Mouse (Mus musculus) gastrocnemius, adult 2 months (tissue): ENCODE data around the gene Magi1. TPM values are rescaled to one million over a fixed set of nuclear protein-coding genes. Genes with fewer than 3 reads are reported as not detected.

Experiments
- DNase-seq: peaks from one replicate; pipeline ENCODE4 v3.0.0; 2022
- H3K27ac ChIP-seq: fragments of 200-600 bp; 2 replicates; pipeline ENCODE4 v1.8.1; 2022; ENCODE audit warnings: mild to moderate bottlenecking
- H3K4me3 ChIP-seq: fragments of 200-600 bp; 2 replicates; pipeline ENCODE4 v1.8.1; 2022; ENCODE audit warnings: mild to moderate bottlenecking, moderate library complexity
- CTCF ChIP-seq: fragments of 200-600 bp; IDR thresholded peaks from 2 replicates; pipeline ENCODE4 v1.8.1; 2022; ENCODE audit warnings: antibody characterized with exemption, mild to moderate bottlenecking, moderate library complexity
- intact Hi-C: fragments of 180-260 bp; cut with DNase I; formaldehyde crosslinking; loops from one replicate; pipeline ENCODE4 v1.15.1; 2025
- total RNA-seq, 2 experiments: library from RNA; stranded (reverse); gene quantifications; 2 replicates each; pipeline ENCODE4 v1.2.3; 2021

The Magi1 gene
- total RNA-seq, 2 experiments from 2014 or later, result 4.2 to 4.5 TPM

DNA sequence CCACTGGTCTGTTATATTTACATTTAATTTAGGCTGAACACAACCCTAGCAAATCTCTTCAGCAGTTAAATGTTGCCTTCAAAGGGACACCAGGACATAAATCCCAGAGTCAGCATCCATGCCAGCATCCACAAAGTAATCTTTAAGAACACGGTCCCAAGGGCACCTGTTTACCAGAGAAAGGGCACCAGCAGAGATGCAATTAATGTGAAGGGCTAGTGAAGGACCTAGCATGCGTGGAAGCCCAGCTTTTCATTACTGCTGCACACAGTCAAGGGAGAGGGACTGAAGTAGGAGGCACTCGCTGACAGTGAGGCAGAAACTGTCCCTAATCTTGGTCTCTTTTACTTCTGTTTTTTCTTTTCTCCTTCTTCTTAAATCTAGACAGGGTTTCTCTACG, 406.4 kb downstream of the Magi1 start:
- DNase-seq, result no peak
- no peak overlapping the region for H3K27ac ChIP-seq
- H3K4me3 ChIP-seq, result no peak overlapping the region
- TF ChIP-seq CTCF, result no peak
- intact Hi-C loops, result no loop called here

DNA sequence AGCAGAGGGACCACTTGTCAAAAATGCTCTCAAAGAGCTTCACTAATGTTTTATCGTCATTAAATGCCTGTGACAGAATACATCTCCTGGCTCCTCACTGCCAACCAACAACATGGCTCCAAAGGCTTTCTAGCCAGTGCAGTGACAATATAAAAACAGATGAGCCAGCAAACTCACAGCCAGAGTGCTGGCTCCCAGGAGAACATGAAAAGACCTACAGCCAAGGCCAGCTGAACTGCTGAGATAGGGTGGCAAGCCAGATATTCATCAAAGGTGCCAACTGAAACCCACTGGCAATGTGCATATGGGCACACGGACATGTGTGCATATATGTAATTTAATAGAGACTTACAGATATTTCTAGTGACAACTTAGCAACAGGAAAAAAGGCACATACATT, 408.8 kb downstream of the Magi1 start:
- no peak for TF ChIP-seq CTCF
- no peak for DNase-seq
- Histone ChIP-seq H3K27ac (no peak overlapping the region), H3K4me3 (no peak overlapping the region)
- intact Hi-C loops, result no loop called here

DNA sequence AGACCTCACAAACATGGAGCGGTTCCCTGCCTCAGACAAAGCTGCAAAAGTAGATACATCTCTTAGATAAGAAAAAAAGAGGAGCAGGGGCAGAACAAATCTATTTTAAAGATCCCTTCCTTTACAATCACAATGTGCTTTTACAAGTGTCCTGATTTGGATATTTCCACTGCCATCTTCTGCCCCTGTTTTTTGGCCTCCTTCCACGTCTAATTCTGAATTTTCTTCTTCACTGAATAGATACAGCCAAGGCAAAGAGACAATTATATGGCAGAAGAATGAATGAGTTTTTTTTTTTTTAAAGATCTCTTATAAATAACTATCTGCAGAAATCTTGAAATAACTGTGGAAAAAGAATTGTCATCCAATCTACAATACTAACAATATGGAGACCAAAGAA, 409.3 kb downstream of the Magi1 start:
- intact Hi-C loops, result no loop called here
- Histone ChIP-seq H3K27ac (no peak overlapping the region), H3K4me3 (no peak overlapping the region)
- no peak for TF ChIP-seq CTCF
- no peak for DNase-seq

DNA sequence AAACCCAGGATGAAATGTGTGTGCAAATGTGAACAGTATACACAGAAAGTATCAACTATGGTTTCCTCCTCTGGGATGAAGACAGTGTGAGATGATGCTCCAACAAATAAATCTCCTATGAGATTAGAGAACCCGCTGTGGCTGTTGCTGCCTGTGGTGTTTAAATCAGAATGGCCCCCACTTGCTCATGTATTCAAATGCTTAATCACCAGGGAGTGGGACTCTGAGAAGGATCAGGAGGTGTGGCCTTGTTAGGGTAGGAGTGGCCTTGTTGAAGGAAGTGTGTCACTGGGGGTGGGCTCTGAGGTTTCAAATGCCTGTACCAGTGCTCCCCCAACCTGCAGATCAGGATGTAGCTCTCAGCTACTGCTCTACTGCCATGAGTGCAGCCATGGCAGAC, 410.2 kb downstream of the Magi1 start:
- DNase-seq, result no peak
- no peak for TF ChIP-seq CTCF
- H3K4me3 ChIP-seq, result no peak overlapping the region
- intact Hi-C loops, result no loop called here
- H3K27ac ChIP-seq, result no peak overlapping the region

DNA sequence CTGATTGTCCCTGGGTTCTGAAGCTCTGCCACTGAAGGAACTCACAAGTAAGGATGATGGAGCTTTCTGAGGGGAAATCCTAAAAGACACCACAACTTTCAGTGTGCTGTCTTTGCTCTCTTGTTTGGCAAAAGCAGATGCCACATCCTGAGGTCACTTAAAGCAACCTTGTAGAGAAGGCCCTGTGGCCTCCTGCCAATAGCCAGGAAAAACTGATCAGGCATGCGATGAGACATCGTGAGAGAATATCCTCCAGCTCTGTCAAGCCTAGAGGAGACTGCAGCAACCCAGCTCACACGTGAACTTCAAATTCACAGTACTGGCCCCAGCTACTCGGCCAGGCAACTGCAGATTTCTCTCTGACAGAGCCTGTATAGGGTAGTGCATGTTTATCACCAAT, 412.2 kb downstream of the Magi1 start:
- no peak overlapping the region for H3K27ac ChIP-seq
- intact Hi-C loops, result no loop called here
- no peak for TF ChIP-seq CTCF
- no peak for DNase-seq
- H3K4me3 ChIP-seq, result no peak overlapping the region

DNA sequence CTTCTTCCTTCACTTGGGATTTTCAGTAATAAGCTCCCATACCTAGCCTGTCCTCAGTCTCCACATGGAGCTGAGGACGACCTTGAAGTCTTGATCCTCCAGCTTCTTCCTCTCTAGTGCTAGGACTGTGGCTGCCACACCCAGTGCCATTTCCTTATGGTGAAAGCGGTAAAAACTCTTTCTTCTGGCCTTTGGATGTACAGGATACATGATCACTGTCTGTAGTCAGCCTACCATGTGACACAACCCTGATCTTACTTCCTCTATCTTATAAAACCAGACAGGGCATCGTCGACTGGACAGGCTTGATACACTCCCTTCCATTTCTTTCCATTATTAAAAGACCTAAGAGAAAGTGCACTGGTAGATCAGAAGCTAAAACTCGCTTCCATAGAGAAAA, 413.7 kb downstream of the Magi1 start:
- DNase-seq, result no peak
- no peak overlapping the region for H3K4me3 ChIP-seq
- H3K27ac ChIP-seq, result no peak overlapping the region
- TF ChIP-seq CTCF, result no peak
- intact Hi-C loops, result no loop called here

DNA sequence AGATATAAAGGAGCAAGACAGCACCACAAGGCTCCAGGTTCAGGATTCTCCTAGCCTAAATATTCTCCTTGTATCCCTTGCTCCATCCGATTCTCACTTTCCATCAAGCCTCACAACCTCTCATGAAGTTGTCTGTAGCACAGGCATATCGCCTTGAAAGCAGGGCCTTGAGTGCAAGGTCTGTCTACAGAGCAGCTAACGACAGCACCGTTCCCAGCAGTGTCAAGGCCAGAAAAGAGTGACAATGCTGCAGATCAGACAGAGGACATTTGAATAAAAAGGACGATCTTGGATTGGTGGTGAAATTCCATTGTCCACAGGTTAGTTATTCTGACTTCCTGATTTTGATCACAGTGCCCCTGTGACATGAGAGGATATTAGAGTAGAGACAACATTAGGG, 421.5 kb downstream of the Magi1 start:
- Histone ChIP-seq H3K4me3 (no peak overlapping the region), H3K27ac (no peak overlapping the region)
- no peak for DNase-seq
- intact Hi-C loops, result no loop called here
- TF ChIP-seq CTCF, result no peak

DNA sequence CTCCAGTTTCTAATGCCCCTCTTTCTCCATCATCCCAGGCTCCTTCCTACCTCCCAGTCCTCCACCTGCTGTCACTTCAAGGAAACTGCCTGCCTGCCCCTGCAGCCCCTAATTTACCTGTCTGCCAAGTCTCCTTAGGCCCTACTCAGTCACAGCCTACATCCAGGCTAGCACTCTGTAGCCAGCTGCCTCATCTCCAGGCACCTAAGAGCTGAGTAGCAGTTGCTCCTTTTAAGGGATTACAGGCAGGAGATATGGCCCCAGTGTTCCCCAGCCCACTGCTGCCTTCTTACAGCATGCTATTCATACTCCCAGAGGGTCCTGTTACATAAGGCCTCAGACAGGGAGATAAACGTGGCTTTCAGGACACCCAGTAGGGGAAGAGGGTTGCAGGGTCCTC, 426.9 kb downstream of the Magi1 start:
- intact Hi-C loops, result no loop called here
- DNase-seq, result no peak
- no peak overlapping the region for H3K27ac ChIP-seq
- no peak overlapping the region for H3K4me3 ChIP-seq
- no peak for TF ChIP-seq CTCF

DNA sequence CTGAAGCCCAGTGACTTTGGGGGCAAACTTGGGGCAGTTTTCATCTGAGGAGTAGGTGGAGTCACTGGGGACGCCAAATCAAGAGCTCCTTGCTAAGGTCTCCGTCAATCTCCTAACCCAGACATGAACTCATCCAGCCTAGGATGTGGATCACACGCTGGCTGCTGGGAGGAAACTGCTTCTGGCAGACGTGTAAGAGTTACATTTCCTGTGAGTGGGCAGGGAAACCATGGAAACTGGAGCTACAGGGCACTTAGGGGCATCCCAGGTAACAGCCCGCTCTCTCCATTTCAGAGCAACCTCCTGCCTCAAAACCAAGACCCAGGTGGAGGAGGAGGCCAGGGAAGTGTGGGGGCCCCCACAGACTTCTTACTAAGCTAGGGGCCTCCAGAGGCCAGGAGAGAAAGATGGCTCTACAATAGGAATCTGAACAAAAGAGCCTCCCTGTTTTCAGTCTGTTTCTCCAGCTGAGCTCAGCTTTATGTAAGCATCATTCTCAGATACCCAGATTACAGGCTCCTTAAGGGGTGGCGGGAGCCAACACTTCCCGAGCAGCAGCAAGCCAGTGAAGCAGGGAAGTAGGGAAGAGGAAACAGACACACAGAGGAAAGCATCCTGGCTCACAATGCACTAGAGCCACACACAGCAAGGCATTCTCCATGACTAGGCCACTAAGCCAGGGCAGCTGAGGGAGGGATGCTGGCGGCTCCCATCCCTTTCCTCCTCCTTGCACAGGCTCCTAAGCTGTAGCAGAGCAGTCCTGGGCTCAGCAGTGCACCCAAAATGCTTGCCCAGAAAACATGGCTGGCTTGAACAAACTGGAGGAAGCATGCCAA, 427.7 kb downstream of the Magi1 start:
- DNase-seq, result peak; percentile 17
- Histone ChIP-seq H3K4me3 (no peak overlapping the region), H3K27ac (no peak overlapping the region)
- intact Hi-C loops, result no loop called here
- TF ChIP-seq CTCF, result no peak

DNA sequence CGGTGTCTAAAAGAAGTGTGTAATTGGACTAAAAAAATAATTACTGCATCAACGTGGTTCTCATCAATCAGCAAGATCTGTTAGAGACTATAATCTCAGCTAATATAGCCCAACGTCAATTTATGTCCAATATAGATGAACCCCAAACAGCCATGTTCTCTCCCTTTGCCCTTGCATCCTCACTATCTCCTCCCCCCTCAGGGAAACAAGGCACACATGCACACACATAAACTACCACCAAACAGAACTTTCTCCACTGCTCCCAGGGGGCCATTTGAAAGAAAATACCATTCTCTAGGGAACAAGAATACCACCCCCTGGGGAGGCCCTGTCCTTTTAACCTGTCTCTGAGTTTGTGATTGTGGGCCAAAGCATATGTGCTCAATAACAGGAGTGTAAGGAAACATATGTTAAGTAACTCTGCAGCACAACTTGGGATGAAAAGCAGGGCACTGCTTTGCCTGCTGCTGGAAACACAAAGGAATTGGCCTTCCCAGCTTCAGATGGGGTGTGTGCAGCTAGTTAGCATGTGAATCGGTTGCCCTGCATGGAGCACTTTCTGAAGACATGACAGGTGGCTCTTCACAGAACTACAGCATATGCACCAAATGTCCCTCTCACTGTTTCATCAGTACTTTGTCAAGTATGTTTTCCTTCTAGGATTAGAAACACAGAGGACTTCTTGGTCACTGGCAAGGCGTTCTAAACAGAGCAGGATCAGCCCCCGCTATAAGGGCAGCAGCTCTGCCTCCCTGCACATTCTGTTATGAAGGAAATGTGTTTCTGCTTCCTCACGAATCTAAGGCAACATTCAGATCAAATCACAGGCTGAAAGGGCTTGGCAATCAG, 434.6 kb downstream of the Magi1 start:
- Histone ChIP-seq H3K27ac (no peak overlapping the region), H3K4me3 (no peak overlapping the region)
- no peak for TF ChIP-seq CTCF
- DNase-seq, result no peak
- intact Hi-C loops, result no loop called here

DNA sequence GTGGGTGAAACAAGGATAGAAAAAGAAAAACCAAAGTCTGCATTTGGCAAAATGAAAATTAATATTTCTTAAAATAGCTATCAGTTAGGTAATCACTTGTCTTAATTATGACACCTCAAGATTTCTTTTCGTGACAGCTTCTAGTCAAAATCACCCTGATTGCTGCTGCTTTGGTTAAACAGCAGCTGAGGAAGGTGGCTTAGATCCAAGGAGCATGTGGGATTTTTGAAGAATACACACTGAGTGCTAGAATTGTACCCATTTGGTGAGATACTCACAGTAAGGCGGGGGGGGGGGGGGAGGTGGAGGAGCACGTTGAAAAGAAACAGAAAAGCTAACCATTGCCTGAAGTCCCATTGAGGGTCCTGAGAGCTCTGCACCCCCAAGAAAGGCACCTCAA, 438.2 kb downstream of the Magi1 start:
- H3K27ac ChIP-seq, result no peak overlapping the region
- no peak for DNase-seq
- no peak for TF ChIP-seq CTCF
- no peak overlapping the region for H3K4me3 ChIP-seq
- intact Hi-C loops, result no loop called here

DNA sequence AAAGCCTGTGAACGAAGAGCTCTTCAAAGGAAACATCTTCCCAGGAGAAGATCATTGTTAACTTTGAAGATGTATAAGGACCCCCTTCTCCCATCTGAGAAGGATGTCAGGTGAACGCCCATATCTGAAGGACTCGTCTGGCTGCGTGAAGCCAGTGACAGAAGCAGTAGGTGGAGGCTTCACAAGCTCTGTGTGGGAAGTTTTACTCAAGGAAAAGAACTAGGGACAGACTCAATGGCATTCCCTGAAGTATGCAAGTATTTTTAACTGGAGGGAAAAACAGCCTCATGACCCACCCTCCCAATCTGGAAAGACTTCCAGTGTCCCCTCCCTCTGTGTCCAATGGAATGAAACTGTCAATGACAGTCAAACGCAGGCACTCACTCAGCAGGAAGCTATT, 438.6 kb downstream of the Magi1 start:
- TF ChIP-seq CTCF, result no peak
- intact Hi-C loops, result no loop called here
- H3K4me3 ChIP-seq, result no peak overlapping the region
- peak overlapping the region; percentile 28 for H3K27ac ChIP-seq
- DNase-seq, result no peak

DNA sequence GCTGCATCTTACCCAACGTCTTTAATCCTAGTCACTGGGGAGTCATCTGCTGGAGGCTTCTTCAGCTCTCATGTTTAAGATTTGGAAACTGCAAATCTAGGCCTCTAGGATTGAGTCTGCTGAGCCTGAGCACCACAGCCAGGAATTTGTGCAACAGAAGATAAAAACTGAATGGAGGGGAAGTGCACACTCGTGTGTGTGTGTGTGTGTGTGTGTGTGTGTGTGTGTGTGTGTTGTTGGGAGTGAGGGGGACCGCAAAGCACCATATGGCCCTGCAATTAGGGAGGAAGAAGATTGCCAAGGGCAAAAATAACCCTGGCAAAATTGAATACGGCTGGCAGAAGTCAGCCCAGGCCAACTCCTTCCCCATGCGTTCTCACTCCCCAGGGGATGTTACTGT, 439.1 kb downstream of the Magi1 start:
- DNase-seq, result no peak
- Histone ChIP-seq H3K4me3 (no peak overlapping the region), H3K27ac (peak overlapping the region; percentile 28)
- no peak for TF ChIP-seq CTCF
- intact Hi-C loops, result no loop called here
